Mouse (Mus musculus) thymus, postnatal 10 days (tissue): ENCODE measurements at regions not wholly inside any gene's neighbourhood (a gene's known extent, or its start where the extent isn't known, plus 50 kb on each side); places are given as distances from the start of the nearest gene placed in this dataset.

Source experiments
- DNase-seq, 2 experiments: peaks; one replicate each; pipeline ENCODE4 v3.0.0; 2021; ENCODE audit warnings: low spot score in 2 of 2

- no peak for DNase-seq
Observed at GRCm38 (mm10) chr11:20882756-20883155, 51.9 kb upstream of the Lgalsl start.

DNA sequence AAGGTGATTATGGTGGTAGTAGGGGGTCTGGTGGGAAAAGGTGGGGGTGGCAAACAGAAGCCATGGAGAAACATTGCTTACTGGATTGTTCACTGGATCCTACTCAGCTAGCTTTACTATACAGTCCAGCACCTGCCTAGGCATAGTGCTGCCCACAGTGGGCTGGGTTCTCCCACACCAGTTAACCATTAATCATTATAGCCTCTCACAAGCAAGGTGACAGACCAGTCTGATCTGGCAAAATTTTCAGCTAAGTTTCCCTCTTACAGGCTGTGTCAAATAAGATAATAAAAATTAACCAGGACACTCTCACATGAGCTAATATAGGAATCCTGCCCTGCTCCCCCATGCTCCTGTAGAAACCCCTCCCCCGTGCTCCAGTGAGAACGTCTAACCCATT, 53.1 kb upstream of the Lgalsl start:
- DNase-seq, result no peak

GRCm38 (mm10) chr11:20887044-20887443, 56.2 kb upstream of the Lgalsl start:
- no peak for DNase-seq

DNA sequence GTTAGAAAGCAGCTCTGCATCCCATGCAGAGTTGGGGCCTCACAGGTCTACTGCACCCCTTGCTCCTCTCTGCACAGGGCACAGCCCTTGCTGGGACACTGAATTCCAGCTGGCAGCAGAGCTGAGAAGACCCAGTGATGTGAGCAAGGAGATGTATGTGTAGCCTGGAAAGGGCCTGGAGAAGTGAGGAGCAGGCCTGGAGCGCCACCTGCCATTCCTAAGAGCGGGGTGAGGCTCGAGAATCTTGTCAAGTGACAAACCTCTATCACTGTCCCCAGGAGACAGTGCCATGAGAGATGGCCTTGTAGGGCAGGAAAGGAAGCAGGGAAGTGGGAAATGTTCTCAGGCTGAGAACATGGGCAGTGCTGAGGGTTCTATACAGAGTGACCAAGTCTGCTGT, 59.6 kb upstream of the Lgalsl start:
- DNase-seq, result no peak

GRCm38 (mm10) chr11:20891711-20892110, 60.9 kb upstream of the Lgalsl start:
- no peak for DNase-seq

GRCm38 (mm10) chr11:20896277-20897123, 65.6 kb upstream of the Lgalsl start:
- no peak for DNase-seq

- no peak for DNase-seq
Observed at GRCm38 (mm10) chr11:20897468-20897867, 66.6 kb upstream of the Lgalsl start.

DNA sequence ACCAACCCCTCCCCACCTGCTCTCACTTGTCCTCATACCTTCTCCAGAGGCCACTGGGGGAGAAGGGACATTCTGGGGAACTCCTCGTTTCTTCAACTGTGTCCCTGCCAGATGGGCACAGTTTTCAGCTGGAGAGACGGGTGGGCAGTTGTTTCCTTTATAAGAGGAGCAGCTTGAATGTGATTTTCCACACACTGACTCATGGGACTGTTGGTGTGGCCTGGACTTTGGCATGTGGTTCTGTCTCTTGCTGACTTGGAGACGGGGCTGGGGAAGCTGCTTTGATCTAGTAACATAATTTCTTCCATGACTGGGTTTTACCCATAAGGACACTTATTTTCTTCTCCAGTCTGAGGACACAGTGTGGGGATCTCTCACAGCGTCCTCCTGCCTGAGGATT, 67.7 kb upstream of the Lgalsl start:
- no peak for DNase-seq

GRCm38 (mm10) chr11:20899766-20900165, 68.9 kb upstream of the Lgalsl start:
- DNase-seq, result no peak

DNA sequence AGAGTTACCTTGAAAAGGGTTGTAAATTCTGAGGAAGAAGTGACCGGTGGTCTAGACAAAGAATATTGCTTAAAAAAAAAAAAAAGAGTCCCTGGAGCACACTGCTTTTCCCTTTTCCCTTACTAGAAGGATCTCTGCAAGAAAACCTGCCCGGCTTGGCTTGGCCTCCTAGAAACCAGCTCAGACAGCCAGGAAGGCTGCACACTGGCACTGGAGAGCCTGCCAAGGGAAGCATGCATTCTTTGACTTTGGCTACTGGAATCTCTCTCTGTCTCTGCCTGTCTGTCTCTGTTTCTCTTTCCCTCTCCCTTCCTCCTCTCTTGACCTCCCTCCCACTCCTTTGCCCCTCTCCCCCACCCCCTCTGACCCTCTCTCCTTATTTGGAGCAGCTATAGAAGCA, 71.1 kb upstream of the Lgalsl start:
- no peak for DNase-seq

- no peak for DNase-seq
Observed at GRCm38 (mm10) chr11:20902910-20903309, 72.1 kb upstream of the Lgalsl start.

- DNase-seq, result no peak
Observed at GRCm38 (mm10) chr11:20907996-20908395, 77.1 kb upstream of the Lgalsl start.

GRCm38 (mm10) chr11:20908471-20908870, 77.6 kb upstream of the Lgalsl start:
- no peak for DNase-seq

DNA sequence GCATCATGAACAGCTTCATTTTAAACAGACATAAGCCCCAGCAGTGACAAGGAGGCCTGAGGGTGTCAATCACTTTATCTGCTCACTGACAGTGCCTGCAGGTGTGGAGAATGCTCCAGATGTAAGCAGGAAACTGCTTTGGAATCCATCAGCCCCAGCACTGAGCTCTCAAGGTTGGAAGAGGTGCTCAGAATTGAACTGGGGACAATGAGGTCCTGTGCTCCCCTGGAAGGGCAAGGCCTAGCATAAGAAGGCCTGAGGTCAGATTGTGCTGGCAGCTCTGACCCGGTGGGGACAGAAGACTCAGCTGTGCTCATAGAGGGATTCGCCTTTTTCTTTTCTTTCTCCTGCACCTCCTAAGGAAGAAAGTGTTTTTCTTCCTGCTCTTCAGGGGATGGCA, 82.2 kb upstream of the Lgalsl start:
- DNase-seq, result no peak

DNA sequence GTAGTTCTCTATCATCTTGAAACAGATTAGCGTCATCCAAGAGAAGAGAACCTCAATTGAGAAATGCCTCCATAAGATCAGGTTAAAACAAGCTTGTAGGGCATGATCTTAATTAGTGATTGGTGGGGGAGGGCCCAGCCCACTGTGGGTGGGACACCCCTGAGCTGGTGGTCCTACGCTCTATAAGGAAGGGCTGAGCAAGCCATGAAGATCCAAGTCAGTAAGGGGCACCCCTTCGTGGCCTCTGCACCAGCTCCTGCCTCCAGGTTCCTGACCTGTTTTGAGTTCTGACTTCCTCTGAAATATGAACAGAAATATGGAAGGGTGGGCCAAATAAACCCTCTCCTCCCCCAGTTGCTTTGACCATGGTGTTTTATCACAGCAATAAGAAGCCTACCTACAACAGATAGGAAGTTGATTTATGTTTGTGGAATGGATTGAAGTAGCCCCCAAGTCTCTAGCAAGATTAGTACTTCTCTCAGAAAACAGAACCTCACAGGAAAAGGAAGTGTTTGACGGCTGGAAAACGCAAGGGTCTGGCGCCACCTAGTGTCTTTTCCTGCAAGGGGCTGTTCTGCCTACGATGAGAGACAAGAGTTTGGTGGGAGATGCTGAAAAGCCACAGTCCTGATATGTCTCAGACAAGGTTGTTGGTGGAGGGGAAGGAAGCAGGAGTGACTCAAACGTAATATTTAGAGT, 82.9 kb upstream of the Lgalsl start:
- DNase-seq, result peak; percentile 77 to 91

DNA sequence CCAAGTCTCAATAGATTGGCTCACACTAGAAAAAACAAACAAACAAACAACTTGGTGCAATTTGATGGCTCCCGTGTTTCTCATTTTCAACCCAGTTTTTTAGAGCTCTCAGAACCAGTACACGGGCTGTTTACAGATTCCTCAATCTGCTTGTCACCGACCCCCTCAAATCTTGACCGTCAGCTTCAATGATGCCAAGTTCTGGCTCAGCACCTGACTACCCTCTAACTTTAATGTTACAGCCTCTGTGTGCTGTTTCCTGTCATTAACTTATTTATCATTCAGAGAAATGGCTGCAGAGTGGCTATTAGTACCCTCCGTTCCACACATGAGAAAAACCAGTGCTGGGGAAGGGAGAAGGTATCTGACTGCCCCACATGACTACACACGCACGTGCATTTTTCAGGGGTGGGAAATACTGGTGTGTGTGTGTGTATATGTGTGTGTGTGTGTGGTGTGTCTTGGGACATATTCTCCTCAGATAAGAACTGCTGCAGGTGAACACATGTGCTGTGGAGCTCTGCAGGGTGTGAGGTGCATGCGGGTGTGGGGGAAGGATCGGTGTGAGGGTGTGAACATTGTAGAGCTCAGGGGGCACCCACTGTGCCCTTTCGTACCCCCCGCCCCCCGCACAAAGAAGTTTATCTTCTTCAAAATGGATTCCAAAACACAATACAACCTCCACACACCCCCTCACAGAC, 83.6 kb upstream of the Lgalsl start:
- no peak for DNase-seq

- no peak for DNase-seq
Observed at GRCm38 (mm10) chr11:20915182-20915602, 84.3 kb upstream of the Lgalsl start.

DNA sequence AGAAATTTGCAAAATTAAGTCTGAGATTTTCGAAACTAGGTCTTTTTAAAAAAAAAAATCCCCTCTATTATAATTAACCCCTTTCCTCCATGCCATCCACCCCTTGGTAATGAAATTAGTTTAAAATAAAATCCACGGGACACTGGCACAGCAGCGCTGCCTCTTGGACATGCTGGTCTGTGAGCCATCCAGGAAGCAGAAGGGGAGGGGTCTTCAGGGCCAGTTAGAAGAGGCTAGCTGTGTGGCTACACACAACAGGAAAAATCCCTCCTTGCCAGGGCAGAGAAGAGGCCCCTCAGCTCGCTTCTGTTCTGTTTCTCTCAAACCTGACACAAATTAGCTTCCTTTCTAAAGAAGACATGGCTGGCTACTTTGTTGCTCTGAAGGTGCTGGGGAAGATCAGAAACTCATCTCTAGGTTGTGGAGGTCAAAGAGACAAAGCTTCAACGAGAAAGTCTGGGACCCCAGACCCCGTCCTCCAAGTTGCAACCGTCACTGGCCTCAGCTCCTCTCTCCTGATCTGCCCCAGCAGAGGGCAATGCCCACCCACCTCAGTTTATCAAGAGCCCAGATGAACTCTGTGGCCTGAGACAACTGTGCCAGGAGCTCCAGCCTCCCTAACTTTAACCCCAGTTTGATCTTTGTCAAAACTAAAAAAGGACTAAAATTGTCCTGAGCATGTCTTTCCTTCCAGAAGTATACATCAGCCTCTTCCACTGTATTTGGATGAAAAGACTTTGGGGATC, 85.0 kb upstream of the Lgalsl start:
- DNase-seq, result no peak

DNA sequence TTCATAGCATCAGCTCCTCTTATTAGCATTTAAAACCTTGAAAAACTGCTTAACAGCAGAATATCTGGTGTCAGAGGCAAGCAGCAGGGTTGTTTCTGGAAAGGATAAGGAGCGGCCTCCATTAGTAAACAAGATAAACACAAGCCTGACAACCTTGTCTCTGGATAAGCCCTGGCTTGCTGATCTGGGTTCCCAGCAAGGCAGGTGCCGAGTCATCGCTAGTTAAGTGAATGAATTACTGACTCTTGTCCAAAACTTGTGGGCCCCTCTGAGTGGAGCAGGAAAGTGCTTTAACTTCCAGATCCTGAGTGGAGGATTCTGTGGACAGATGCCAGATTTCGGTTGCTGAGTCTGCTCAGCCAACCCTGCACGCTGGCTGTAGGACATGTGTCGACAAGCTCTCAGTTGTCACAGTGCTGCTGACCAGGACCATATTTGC, 85.6 kb upstream of the Lgalsl start:
- DNase-seq, result no peak

DNA sequence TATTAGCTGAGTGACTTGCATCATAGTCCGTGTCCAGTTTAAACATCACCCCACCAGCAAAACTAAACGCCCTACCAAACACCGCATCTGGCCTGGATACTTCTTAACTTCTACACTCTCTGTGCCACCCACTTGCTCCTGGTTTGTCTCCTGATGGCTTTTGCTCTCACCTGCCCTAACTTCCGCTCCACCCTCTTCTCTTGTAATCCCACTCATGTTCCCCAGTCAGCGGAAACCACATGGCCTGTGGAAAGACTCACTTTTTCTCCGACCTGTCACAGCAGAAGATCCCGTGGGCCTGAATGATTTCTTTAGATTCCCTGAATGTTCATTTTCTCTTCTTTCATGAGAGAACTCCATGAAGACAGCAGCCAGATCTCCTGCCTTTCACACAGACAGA, 86.1 kb upstream of the Lgalsl start:
- DNase-seq, result no peak

GRCm38 (mm10) chr11:20917483-20917882, 86.6 kb upstream of the Lgalsl start:
- DNase-seq, result no peak

DNA sequence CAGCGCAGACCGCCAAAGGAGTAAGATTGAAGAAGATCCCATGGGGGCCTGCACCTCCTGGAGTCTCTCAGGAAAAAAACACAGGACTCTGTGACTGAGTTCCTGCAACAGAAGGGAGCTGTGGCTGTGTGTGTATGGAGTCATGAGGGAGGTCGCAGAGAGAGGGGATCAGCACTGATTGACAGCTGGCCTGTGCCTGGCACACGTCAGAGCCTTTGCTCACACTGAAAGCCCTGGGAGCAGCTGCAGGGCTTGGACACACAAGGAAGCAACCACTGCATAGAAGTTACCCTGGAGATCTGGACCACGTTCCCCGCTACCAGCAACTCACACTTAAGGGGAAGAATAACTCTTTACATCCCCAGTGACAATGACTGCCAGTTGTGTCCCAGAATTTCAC, 92.3 kb upstream of the Lgalsl start:
- DNase-seq, result no peak
